Mouse (Mus musculus) fat pad, adult 2 months (tissue): ENCODE measurements around the gene Lig1.
A peak's percentile ranks its signal among the peaks of the same experiment; 100 is the strongest.
"Not testable (repeated sequence)": the region's sequence is repeated elsewhere in the genome, so short reads cannot be mapped to it uniquely, and the experiment has no call there.

Experiments
- DNase-seq: peaks from one replicate; pipeline ENCODE4 v3.0.0-alpha.2; 2011; ENCODE audit warnings: low read depth, low spot score; ENCODE audit errors: extremely low read depth

Lig1 gene

GRCm38 (mm10) chr7:13277081-13277480 is at the start of gene Lig1:
Gene Lig1 (plus strand): TSS chr7:13277283.
- no peak for DNase-seq

- no peak for DNase-seq
These were observed 16.1 kb upstream of the Lig1 start for GRCm38 (mm10) chr7:13260746-13261700.

GRCm38 (mm10) chr7:13263851-13264250 is 13.2 kb upstream of the Lig1 start:
- no peak for DNase-seq

GRCm38 (mm10) chr7:13264396-13264795 is 12.7 kb upstream of the Lig1 start:
- no peak for DNase-seq

DNA sequence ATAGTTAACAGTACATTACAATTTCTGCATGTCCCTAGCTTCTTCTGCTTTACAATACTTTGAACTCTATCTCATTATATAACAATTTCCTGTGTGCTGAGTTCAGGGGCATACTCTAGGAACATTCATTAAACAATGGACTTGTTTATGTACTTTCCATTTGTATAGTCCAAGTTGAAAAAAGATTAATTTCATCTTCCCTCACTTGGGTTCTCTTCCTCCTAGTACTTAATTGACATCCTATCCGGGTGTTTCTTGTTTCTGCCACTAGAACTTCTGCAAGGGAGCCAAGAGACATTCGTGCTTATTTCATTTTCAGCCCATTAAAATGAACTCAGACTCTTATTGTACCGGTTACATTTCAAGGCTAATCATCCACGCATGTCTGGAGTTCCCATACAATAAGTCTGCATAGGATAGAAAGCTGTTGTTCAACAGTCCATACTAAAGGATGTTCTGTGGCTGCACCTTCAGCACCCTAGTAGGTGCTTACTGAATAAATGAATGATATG is 8.3 kb upstream of the Lig1 start:
- no peak for DNase-seq

DNA sequence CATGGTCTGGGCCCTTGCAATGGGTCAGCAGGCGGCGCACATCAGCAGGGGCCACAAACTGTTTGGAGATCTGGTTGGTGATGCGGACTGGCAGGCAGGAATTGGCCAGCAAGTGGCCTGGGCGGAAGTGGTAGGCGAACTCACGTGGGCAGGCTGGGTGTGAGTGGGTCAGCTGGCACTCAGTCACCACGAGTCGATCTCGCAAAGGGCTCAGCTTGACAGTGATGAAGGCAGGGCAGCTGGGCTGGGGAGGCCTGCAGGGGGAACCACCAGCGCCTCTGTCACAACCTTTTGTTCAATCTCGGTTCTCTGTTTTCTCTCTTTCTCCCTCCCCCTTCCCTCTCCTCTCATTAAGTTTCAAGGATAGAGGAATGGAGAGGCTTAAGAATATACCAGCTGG is 7.7 kb upstream of the Lig1 start:
- DNase-seq: no peak

DNA sequence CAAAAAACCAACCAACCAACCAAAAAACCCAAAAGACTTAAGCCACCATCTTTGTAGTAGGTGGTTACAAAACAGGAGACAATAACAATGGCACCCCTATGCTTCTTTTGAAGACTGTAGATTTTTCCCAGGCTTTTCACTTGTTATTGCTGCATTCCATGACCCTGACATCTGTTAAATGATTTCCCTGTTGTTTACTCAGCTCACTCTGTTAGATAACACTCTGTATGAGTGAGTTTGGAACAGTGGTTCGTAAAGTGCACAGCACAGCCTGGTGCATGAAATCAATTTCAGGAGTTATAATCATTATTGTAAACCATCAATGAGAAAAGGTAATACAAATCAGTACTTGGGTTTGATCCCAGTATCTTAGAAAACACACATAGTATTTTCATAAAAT is 5.4 kb upstream of the Lig1 start:
- DNase-seq: no peak

DNA sequence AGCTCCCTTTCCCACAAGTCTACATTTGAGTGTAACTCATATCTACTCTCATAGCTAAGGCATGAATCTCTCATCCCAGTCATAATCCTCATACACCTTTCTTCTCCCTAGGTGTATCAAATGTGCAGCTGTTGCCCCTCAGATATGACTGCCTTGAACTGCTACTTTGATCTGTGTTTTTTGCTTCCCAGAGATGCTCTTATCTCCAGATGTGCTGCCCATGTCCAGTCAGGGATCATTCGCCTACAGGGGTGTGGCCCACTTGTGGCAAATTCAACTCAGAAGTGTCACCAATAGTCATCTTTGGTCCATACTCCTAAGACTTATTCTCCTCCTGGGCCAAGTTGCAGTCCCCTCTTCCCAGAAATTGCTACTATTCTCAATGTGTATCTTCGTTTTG is 750 bp downstream of the Lig1 start:
- no peak for DNase-seq

DNA sequence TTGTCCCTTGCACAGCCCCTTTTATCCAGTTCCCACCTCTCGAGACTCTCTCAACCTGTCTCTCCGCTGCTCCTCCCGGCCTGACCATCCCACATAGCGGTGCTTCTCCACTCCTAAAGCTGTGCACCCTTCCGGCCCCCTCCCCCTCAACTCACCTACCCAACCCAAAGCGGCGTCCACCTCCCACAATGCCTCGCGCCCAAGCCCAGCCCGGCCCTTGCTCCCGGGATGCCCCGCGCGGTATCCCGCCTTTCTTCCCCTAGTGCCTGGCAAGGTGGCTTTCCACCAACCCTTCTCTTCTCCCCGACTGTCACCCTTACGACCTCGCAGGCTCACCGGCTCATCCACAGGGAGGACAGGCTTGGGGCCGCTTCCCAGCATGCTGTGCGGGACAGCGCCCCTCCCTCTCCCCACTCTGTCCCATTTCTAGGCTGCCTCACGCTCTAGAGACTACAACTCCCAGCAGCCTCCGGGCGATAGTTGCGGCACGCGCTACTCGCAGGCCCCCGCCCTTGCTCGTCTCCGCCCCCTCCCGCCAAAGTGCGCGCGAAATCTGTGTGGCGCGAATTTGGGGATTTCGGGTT is 1.3 kb downstream of the Lig1 start, which contains the start of gene Zswim9:
Zswim9 (minus strand) TSS at position 414 of the 584 bp plus-strand sequence.
- peak; percentile 30 for DNase-seq

GRCm38 (mm10) chr7:13278957-13279356 is 1.9 kb downstream of the Lig1 start:
- DNase-seq: not testable (repeated sequence)

DNA sequence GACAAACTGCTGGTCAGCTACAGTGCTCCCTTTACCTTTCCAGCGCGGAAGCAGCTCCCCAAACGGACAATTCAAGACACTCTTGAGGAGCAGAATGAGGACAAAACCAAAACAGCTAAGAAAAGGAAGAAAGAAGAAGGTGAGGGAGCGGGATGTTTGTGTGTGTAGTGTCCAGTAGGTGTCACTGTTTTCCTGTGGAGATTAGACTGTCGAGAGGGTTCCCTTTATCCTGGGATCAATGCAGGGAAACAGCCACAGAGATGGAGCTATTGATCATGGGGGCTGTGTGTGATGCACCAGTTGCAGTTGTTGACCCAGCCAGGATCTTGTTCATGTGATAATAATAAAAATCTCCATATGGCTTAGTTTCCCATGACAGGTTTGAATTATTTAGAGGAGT is 11.5 kb downstream of the Lig1 start:
- no peak for DNase-seq

GRCm38 (mm10) chr7:13290041-13290675 is 13.1 kb downstream of the Lig1 start:
- no peak for DNase-seq

DNA sequence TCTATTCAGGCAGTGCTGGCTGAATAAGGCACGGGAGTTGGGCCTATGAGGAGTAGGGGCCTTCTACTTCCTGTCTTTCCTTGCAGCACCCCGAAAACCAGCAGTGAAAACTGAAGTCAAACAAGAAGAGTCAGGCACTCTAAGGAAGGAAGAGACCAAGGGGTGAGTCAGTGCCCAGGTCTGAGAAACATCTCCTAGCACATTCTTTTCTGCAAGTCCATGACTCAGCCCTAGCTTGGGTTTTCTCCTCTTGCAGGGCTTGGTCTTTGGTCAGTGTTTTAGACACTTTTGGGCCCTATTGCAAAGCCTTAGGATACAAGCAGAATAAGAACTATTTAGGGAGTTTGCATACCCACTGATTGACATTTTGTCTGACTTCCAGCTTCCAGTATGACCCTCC is 14.3 kb downstream of the Lig1 start:
- no peak for DNase-seq

- peak; percentile 83 for DNase-seq
These were observed 17.1 kb downstream of the Lig1 start for GRCm38 (mm10) chr7:13293878-13294855.

DNA sequence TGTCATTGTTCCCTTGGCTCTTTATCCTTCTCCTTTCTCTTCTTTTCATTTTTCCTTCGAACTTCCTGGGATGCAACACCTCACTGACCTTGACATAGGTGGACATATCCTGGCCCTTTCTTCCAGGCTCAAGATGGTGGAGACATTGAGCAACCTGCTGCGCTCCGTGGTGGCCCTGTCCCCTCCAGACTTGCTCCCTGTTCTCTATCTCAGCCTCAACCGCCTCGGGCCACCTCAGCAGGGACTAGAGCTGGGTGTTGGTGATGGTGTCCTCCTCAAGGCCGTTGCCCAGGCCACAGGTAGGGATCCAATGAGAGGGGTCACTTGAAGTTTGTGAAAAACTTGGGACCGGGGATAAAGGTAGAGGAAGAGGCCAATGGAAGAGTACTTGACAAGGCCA is 18.2 kb downstream of the Lig1 start:
- DNase-seq: no peak

- no peak for DNase-seq
These were observed 20.6 kb downstream of the Lig1 start for GRCm38 (mm10) chr7:13297636-13298035.

GRCm38 (mm10) chr7:13298821-13299220 is 21.7 kb downstream of the Lig1 start:
- no peak for DNase-seq

GRCm38 (mm10) chr7:13301643-13302042 is 24.6 kb downstream of the Lig1 start:
- no peak for DNase-seq

GRCm38 (mm10) chr7:13302780-13303179 is 25.7 kb downstream of the Lig1 start:
- no peak for DNase-seq

- DNase-seq: no peak
These were observed 26.3 kb downstream of the Lig1 start for GRCm38 (mm10) chr7:13303372-13303771.
